In the genomic region with DNA sequence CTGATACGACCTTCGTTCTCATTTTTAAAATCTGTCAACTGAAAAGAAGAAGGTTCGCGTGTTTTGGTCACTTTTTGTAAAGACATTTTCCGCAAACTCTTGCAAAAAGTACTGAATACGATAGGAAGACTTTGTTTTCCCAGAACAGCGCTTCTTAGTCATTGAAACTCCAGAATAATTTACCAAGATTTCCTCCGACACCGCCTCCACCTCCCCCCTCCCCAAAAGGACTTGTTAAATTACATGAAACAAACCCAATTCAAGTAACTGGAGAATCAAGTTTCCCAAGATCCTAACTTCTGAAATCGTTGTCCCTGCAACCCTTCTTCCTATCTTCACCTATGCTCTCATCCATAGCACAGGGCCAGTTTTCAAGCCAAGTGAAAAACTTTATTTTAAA, we compare ENCODE assay signal across 8 mouse cellular contexts. TPM values are rescaled to one million over a fixed set of nuclear protein-coding genes. Genes with fewer than 3 reads are reported as not detected.
DNase-seq lines count a peak whose midpoint lies in the region; ATAC-seq lines count a peak whose summit lies in the region.

No protein-coding gene starts in this region.

- H3K27ac ChIP-seq in kidney, embryonic 14.5 days (ENCODE audit: low read depth, low read length), result peak overlapping the region; percentile 90
- H3K27ac ChIP-seq in hindbrain, embryonic 11.5 days (ENCODE audit: low read depth, low read length), result peak overlapping the region; percentile 87
- peak overlapping the region; percentile 91 for H3K27ac ChIP-seq in midbrain, embryonic 12.5 days (replicated peaks)

- WGBS in kidney, embryonic 14.5 days, result under 1% methylated on average over 10 of the region's 10 CpGs
- 3% methylated on average over 10 of the region's 10 CpGs for WGBS in hindbrain, embryonic 11.5 days
- 2% methylated on average over 10 of the region's 10 CpGs for WGBS in midbrain, embryonic 12.5 days

- H3K4me2 ChIP-seq in kidney, embryonic 14.5 days (replicated peaks; ENCODE audit: low read depth, low read length), result peak overlapping the region; percentile 58
- H3K4me2 ChIP-seq in hindbrain, embryonic 11.5 days (replicated peaks; ENCODE audit: low read depth, low read length), result peak overlapping the region; percentile 53
- peak overlapping the region; percentile 67 for H3K4me2 ChIP-seq in midbrain, embryonic 12.5 days (replicated peaks)

- no peak for DNase-seq in kidney, postnatal 4 days
- DNase-seq in Muller cell, postnatal 12 days (ENCODE audit: inconsistent ontology term), result peak; percentile 30
- DNase-seq in hindbrain, embryonic 11.5 days (ENCODE audit: low spot score), result peak; percentile 33
- DNase-seq in yolk sac, embryonic 10.5 days (ENCODE audit: low spot score), result no peak

- no peaks in the 10 kb centered on the region for H3K9me3 ChIP-seq in kidney, embryonic 14.5 days (ENCODE audit: control insufficient read depth, low read length)
- no peaks in the 10 kb centered on the region for H3K9me3 ChIP-seq in hindbrain, embryonic 11.5 days (ENCODE audit: control insufficient read depth, low read length)
- H3K9me3 ChIP-seq in midbrain, embryonic 12.5 days, result no peaks in the 10 kb centered on the region

- no peak for ATAC-seq in kidney, embryonic 14.5 days (ENCODE audit: low FRiP score, low TSS enrichment)
- no peak for ATAC-seq in hindbrain, embryonic 11.5 days (ENCODE audit: low FRiP score)
- no peak for ATAC-seq in midbrain, embryonic 12.5 days (ENCODE audit: low FRiP score, low read depth)
- no peak for ATAC-seq in CD4-positive, CD25-positive, alpha-beta regulatory T cell, adult 4 months
- no peak for ATAC-seq in granulocyte monocyte progenitor cell, adult 5-6 weeks (replicated peaks; ENCODE audit: poor library complexity, severe bottlenecking)

- H3K27me3 ChIP-seq in kidney, embryonic 14.5 days (ENCODE audit: control insufficient read depth, insufficient read depth, low read length), result no peaks in the 10 kb centered on the region
- H3K27me3 ChIP-seq in hindbrain, embryonic 11.5 days (ENCODE audit: control insufficient read depth, insufficient read depth, low read length), result no peaks in the 10 kb centered on the region
- no peaks in the 10 kb centered on the region; the same call in 1 of the 2 replicates for H3K27me3 ChIP-seq in midbrain, embryonic 12.5 days

- H3K4me1 ChIP-seq in kidney, embryonic 14.5 days (ENCODE audit: control insufficient read depth, insufficient read depth, low read length), result peaks cover 12% of the 10 kb centered on the region
- H3K4me1 ChIP-seq in hindbrain, embryonic 11.5 days (replicated peaks; ENCODE audit: control insufficient read depth, insufficient read depth, low read length), result no peaks in the 10 kb centered on the region
- peaks cover 27% of the 10 kb centered on the region for H3K4me1 ChIP-seq in midbrain, embryonic 12.5 days

- H3K9ac ChIP-seq in kidney, embryonic 14.5 days (ENCODE audit: low read depth, low read length), result peak overlapping the region; percentile 91
- peak overlapping the region; percentile 62 for H3K9ac ChIP-seq in hindbrain, embryonic 11.5 days (ENCODE audit: low read depth, low read length)
- peak overlapping the region; percentile 87 for H3K9ac ChIP-seq in midbrain, embryonic 12.5 days (replicated peaks)

- H3K36me3 ChIP-seq in kidney, embryonic 14.5 days (ENCODE audit: control insufficient read depth, insufficient read depth, low read length), result no peaks in the 10 kb centered on the region
- no peaks in the 10 kb centered on the region for H3K36me3 ChIP-seq in hindbrain, embryonic 11.5 days (ENCODE audit: control insufficient read depth, insufficient read depth, low read length)
- H3K36me3 ChIP-seq in midbrain, embryonic 12.5 days, result no peaks in the 10 kb centered on the region

- peak overlapping the region; percentile 77 for H3K4me3 ChIP-seq in kidney, embryonic 14.5 days (ENCODE audit: low read length)
- H3K4me3 ChIP-seq in hindbrain, embryonic 11.5 days (ENCODE audit: low read depth, low read length), result peak overlapping the region; percentile 81
- peak overlapping the region; percentile 92 for H3K4me3 ChIP-seq in midbrain, embryonic 12.5 days

RNA-seq across cellular contexts. Expression of a gene that starts 0.7 kb away (rescaled TPM):
- polyA plus RNA-seq in kidney, embryonic 14.5 days (2014; fragmentation: Nextera tagmentation; extraction: Ambion mirVana), result 124 and 136 TPM in 2 replicates
- 129 and 132 TPM in 2 replicates for polyA plus RNA-seq in hindbrain, embryonic 11.5 days (2014; fragmentation: Nextera tagmentation; extraction: Ambion mirVana)
- 109 and 110 TPM in 2 replicates for polyA plus RNA-seq in midbrain, embryonic 12.5 days (2016; fragmentation: Nextera tagmentation; extraction: Ambion mirVana)
- polyA plus RNA-seq in CD4-positive, CD25-positive, alpha-beta regulatory T cell, adult 4 months (2017; shearing (Covaris generic)), result 10 to 100 TPM; 67.2 to 71.4 TPM
- 51.7 and 55.3 TPM in 2 replicates for total RNA-seq in granulocyte monocyte progenitor cell, adult 5-6 weeks (2014; fragmentation: Nextera tagmentation)
- total RNA-seq in granulocyte monocyte progenitor cell, adult 5-6 weeks (2017), result 96.1 and 109 TPM in 2 replicates

Comparison
In these comparisons a context has a peak if more than half of its experiments do, and no peak if none do; other contexts are left out.
1. DNase-seq: peak in Muller cell, postnatal 12 days (single experiment) and hindbrain, embryonic 11.5 days (single experiment); none in kidney, postnatal 4 days (0 of 2) and yolk sac, embryonic 10.5 days (single experiment).
2. Peak in every context shown above with its lines, with median percentiles within 50 percentile points of each other: H3K27ac ChIP-seq, H3K4me2 ChIP-seq, H3K4me3 ChIP-seq and H3K9ac ChIP-seq.